Mouse (Mus musculus) heart, postnatal 0 days (tissue): ENCODE results near the gene Mreg.
"Not testable (repeated sequence)": the region's sequence is repeated elsewhere in the genome, so short reads cannot be mapped to it uniquely, and the experiment has no call there.

Source experiments
- CTCF ChIP-seq: IDR thresholded peaks from 2 replicates; pipeline ENCODE4 v1.5.1; 2016; ENCODE audit warnings: antibody characterized with exemption, control low read depth, low read depth
- EP300 ChIP-seq: IDR thresholded peaks from 2 replicates; pipeline ENCODE4 v1.6.1; 2016; ENCODE audit warnings: antibody characterized with exemption, low read depth

- TF ChIP-seq CTCF, result peak; percentile 10; the same call in 1 of the 2 replicates
- not testable (repeated sequence) for TF ChIP-seq EP300
These were observed 20.5 kb upstream of the Mreg start for GRCm38 (mm10) chr1:72232592-72232991.
